21 mouse cellular contexts compared by ENCODE assay signal in genomic region chr15:62153222-62153621, GRCm38 (mm10).
DNase-seq lines count a peak whose midpoint lies in the region; ATAC-seq and TF ChIP-seq lines count a peak whose summit lies in the region.
"Had no signal": no experiment of that assay in that cellular context is flagged by ENCODE, and none has a peak within 500 bp of the region (broad histone marks: within the 10 kb centered on the region; RNA-seq: fewer than 3 reads in every experiment).

No protein-coding gene starts in this region.

- TF ChIP-seq EP300 in MEL (IDR thresholded peaks at IDR 0.05; ENCODE audit: low read depth in 1 of 2, low read length in 2 of 2), result no peak

- WGBS in limb, embryonic 14.5 days, result 40% methylated on average over 9 of the region's 9 CpGs
- 78% methylated on average over 9 of the region's 9 CpGs for WGBS in limb, embryonic 10.5 days
- WGBS in midbrain, embryonic 16.5 days, result 62% methylated on average over 9 of the region's 9 CpGs

- no peak for TF ChIP-seq POLR2A in limb, embryonic 14.5 days (IDR thresholded peaks at IDR 0.05; ENCODE audit: borderline replicate concordance, extremely low read depth, insufficient read depth, insufficient read length)
- no peak for TF ChIP-seq POLR2A in MEL (IDR thresholded peaks at IDR 0.05; ENCODE audit: control insufficient read depth in 1 of 2, insufficient read depth in 1 of 2, low read depth in 1 of 2, low read length in 2 of 2, poor library complexity in 1 of 2)

- no peaks in the 10 kb centered on the region for H3K27me3 ChIP-seq in limb, embryonic 14.5 days (ENCODE audit: control insufficient read depth, insufficient read depth, low read length)
- no peaks in the 10 kb centered on the region for H3K27me3 ChIP-seq in limb, embryonic 10.5 days (ENCODE audit: low read depth, poor library complexity, severe bottlenecking)
- no peaks in the 10 kb centered on the region for H3K27me3 ChIP-seq in MEL (ENCODE audit: control insufficient read depth in 1 of 2, insufficient read depth in 2 of 2, low read length in 2 of 2)
- H3K27me3 ChIP-seq in midbrain, embryonic 16.5 days (ENCODE audit: control insufficient read depth, insufficient read depth, low read depth, low read length), result no peaks in the 10 kb centered on the region; the same call in 1 of the 2 replicates
- H3K27me3 ChIP-seq: embryonic facial prominence, embryonic 15.5 days; heart, embryonic 13.5 days; limb, embryonic 15.5 days; midbrain, embryonic 12.5 days; Patski had no signal

- H3K4me2 ChIP-seq in limb, embryonic 14.5 days (replicated peaks; ENCODE audit: low read depth, low read length, severe bottlenecking), result no peak overlapping the region; the same call in 1 of the 2 replicates
- H3K4me2 ChIP-seq in midbrain, embryonic 16.5 days (ENCODE audit: low read length), result no peak overlapping the region; the same call in 1 of the 2 replicates
- H3K4me2 ChIP-seq: embryonic facial prominence, embryonic 15.5 days; heart, embryonic 13.5 days; limb, embryonic 15.5 days; midbrain, embryonic 12.5 days had no signal

- ATAC-seq in limb, embryonic 14.5 days (ENCODE audit: low FRiP score, low read depth), result peak; percentile 41; the same call in 1 of the 2 replicates
- peak; percentile 53 for ATAC-seq in inflammation-experienced regulatory T-cells, adult 6 months
- peak; percentile 57 for ATAC-seq in midbrain, embryonic 16.5 days
- ATAC-seq: intestine, embryonic 16.5 days; Patski had no signal

- DNase-seq in limb, embryonic 14.5 days (ENCODE audit: low spot score), result peak; percentile 26
- no peak for DNase-seq in limb, embryonic 10.5 days (ENCODE audit: low spot score)
- DNase-seq in MEL (ENCODE audit: low read depth, low spot score), result no peak
- no peak for DNase-seq in layer of hippocampus, adult 18-20 months (ENCODE audit: low spot score in 2 of 2)
- no peak for DNase-seq in urinary bladder, adult 18-20 months (ENCODE audit: low spot score in 2 of 2)
- DNase-seq: adrenal gland, postnatal 25 days; cerebellum, adult 11-12 months; cerebellum, postnatal 14 days; gastrocnemius, postnatal 10 days; heart, adult 11 months; heart, postnatal 36 days; retina, postnatal 1 day; thymus, adult 2 months had no signal

- H3K36me3 ChIP-seq in limb, embryonic 14.5 days (ENCODE audit: control insufficient read depth, insufficient read depth, low read length), result no peaks in the 10 kb centered on the region
- no peaks in the 10 kb centered on the region for H3K36me3 ChIP-seq in limb, embryonic 10.5 days
- peaks cover 0 to 75% of the 10 kb centered on the region in 2 experiments; a peak in 2 of 4 replicates for H3K36me3 ChIP-seq in MEL (ENCODE audit: control insufficient read depth in 1 of 2, insufficient read depth in 2 of 2, low read length in 2 of 2)
- no peaks in the 10 kb centered on the region for H3K36me3 ChIP-seq in midbrain, embryonic 16.5 days (ENCODE audit: control insufficient read depth, insufficient read depth, low read length)
- H3K36me3 ChIP-seq: embryonic facial prominence, embryonic 15.5 days; heart, embryonic 13.5 days; limb, embryonic 15.5 days; midbrain, embryonic 12.5 days had no signal

- H3K4me3 ChIP-seq in limb, embryonic 14.5 days (replicated peaks; ENCODE audit: low read length), result no peak overlapping the region
- H3K4me3 ChIP-seq in limb, embryonic 10.5 days, result no peak overlapping the region
- no peak overlapping the region for H3K4me3 ChIP-seq in MEL (ENCODE audit: control insufficient read depth in 1 of 2, insufficient read depth in 1 of 2, low read depth in 2 of 2, low read length in 2 of 2)
- H3K4me3 ChIP-seq in midbrain, embryonic 16.5 days (ENCODE audit: low read depth, low read length), result no peak overlapping the region
- H3K4me3 ChIP-seq: embryonic facial prominence, embryonic 15.5 days; heart, embryonic 13.5 days; limb, embryonic 15.5 days; midbrain, embryonic 12.5 days had no signal

- TF ChIP-seq CTCF in MEL (IDR thresholded peaks at IDR 0.05 in 2 of 3, conservative IDR thresholded peaks at IDR 0.05 in 1 of 3; ENCODE audit: control insufficient read depth in 1 of 3, insufficient read depth in 1 of 3, low read depth in 2 of 3, low read length in 3 of 3, poor library complexity in 1 of 3, severe bottlenecking in 1 of 3), result no peak

- peaks cover 2% of the 10 kb centered on the region; the same call in 1 of the 2 replicates for H3K4me1 ChIP-seq in limb, embryonic 14.5 days (ENCODE audit: control insufficient read depth, insufficient read depth, low read length)
- H3K4me1 ChIP-seq in limb, embryonic 10.5 days, result no peaks in the 10 kb centered on the region
- peaks cover 38 to 75% of the 10 kb centered on the region in 2 experiments for H3K4me1 ChIP-seq in MEL (ENCODE audit: control insufficient read depth in 1 of 2, insufficient read depth in 2 of 2, low read length in 2 of 2)
- H3K4me1 ChIP-seq in midbrain, embryonic 16.5 days (ENCODE audit: control insufficient read depth, insufficient read depth, low read length), result 0 out of 2 replicates have a peak, but pooled peaks cover 3% of the 10 kb centered on the region
- H3K4me1 ChIP-seq: embryonic facial prominence, embryonic 15.5 days; midbrain, embryonic 12.5 days had no signal

- peaks cover 65% of the 10 kb centered on the region for H3K79me2 ChIP-seq in MEL (ENCODE audit: control insufficient read depth, insufficient read depth, low read length, poor library complexity)

- H3K9ac ChIP-seq in limb, embryonic 14.5 days (ENCODE audit: low read depth, low read length, severe bottlenecking), result no peak overlapping the region
- H3K9ac ChIP-seq in MEL (ENCODE audit: control insufficient read depth, low read depth, low read length, poor library complexity, severe bottlenecking), result no peak overlapping the region
- no peak overlapping the region for H3K9ac ChIP-seq in midbrain, embryonic 16.5 days (ENCODE audit: low read depth, low read length)
- H3K9ac ChIP-seq: embryonic facial prominence, embryonic 15.5 days; heart, embryonic 13.5 days; limb, embryonic 15.5 days; midbrain, embryonic 12.5 days had no signal

- no peak for TF ChIP-seq RAD21 in MEL (IDR thresholded peaks at IDR 0.05; ENCODE audit: low read depth, low read length)

- H3K27ac ChIP-seq in limb, embryonic 14.5 days (replicated peaks; ENCODE audit: low read depth, low read length), result no peak overlapping the region
- no peak overlapping the region for H3K27ac ChIP-seq in limb, embryonic 10.5 days
- peak overlapping the region; percentile 77 for H3K27ac ChIP-seq in MEL (ENCODE audit: control insufficient read depth, low read depth, low read length)
- H3K27ac ChIP-seq in midbrain, embryonic 16.5 days (ENCODE audit: low read length), result no peak overlapping the region
- H3K27ac ChIP-seq: embryonic facial prominence, embryonic 15.5 days; heart, embryonic 13.5 days; limb, embryonic 15.5 days; midbrain, embryonic 12.5 days had no signal

- H3K9me3 ChIP-seq in limb, embryonic 14.5 days (ENCODE audit: control insufficient read depth, low read length), result no peaks in the 10 kb centered on the region
- H3K9me3 ChIP-seq in limb, embryonic 10.5 days (replicated peaks), result no peaks in the 10 kb centered on the region
- H3K9me3 ChIP-seq in MEL (replicated peaks; ENCODE audit: insufficient read depth, low read length), result no peaks in the 10 kb centered on the region
- no peaks in the 10 kb centered on the region for H3K9me3 ChIP-seq in midbrain, embryonic 16.5 days (replicated peaks; ENCODE audit: control insufficient read depth, low read length, poor library complexity, severe bottlenecking)
- H3K9me3 ChIP-seq: embryonic facial prominence, embryonic 15.5 days; heart, embryonic 13.5 days; limb, embryonic 15.5 days; midbrain, embryonic 12.5 days had no signal

TF ChIP-seq in MEL, 35 proteins besides CTCF, POLR2A, EP300 and RAD21:
- no peak for TF ChIP-seq RCOR1 (IDR thresholded peaks at IDR 0.05; ENCODE audit: low read depth, low read length)
- peak; percentile 90 for TF ChIP-seq MAFK (IDR thresholded peaks at IDR 0.05; ENCODE audit: borderline replicate concordance, low read depth, low read length)
- TF ChIP-seq CHD1 (IDR thresholded peaks at IDR 0.05; ENCODE audit: low read depth, low read length), result no peak
- no peak for TF ChIP-seq ZNF384 (IDR thresholded peaks at IDR 0.05; ENCODE audit: low read depth, low read length)
